Mouse (Mus musculus) A20 (cell line): Measurements from ENCODE around the gene Clstn1.

ENCODE experiments used
- DNase-seq: peaks from one replicate; pipeline ENCODE4 v3.0.0-alpha.2; 2011; ENCODE audit warnings: low read depth, low spot score

Clstn1 gene

GRCm38 (mm10) chr4:149634966-149635365, 48.7 kb downstream of the Clstn1 start:
- no peak for DNase-seq

GRCm38 (mm10) chr4:149635915-149636415, 49.7 kb downstream of the Clstn1 start:
- no peak for DNase-seq

- no peak for DNase-seq
Measured at GRCm38 (mm10) chr4:149637942-149638341, 51.7 kb downstream of the Clstn1 start.

DNA sequence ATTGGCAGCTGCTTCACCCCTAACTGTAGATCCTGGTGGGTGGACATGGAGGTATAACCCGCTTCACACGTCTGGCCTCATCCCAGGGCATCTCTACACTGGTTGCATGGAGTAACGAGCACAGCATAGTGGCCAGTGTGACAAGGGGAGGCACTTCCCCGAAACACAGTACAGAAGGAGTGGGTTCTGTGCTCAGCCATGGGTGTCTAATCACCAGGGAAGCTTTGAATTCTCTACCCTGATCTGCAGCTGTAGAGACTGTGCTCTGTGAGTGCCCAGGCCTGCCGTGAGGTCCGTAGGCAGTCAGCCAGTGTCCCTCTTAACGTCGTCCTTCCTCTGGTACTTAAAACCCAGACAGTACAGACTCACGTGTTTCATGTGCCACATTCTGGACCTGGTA, 54.6 kb downstream of the Clstn1 start:
- DNase-seq = no peak

DNA sequence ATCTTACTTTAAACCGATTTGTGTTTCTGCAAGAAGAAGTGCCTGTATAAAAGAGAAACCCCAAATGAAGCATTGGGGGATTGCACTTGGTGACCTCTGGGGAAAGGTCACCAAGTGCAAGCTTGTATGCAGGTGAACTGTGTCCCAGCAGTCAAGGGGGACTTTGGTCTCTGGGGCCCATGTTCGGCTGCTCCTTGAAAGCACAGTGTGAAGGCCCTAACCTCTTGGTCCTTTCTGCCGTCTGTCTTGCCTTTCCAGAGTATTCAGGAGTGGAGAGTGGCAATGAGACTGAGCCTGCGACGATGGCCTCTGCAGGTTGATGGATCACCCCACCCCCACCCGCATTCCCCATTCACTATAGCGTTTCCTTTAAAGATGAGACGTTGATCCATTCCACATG, 55.1 kb downstream of the Clstn1 start:
- no peak for DNase-seq

DNA sequence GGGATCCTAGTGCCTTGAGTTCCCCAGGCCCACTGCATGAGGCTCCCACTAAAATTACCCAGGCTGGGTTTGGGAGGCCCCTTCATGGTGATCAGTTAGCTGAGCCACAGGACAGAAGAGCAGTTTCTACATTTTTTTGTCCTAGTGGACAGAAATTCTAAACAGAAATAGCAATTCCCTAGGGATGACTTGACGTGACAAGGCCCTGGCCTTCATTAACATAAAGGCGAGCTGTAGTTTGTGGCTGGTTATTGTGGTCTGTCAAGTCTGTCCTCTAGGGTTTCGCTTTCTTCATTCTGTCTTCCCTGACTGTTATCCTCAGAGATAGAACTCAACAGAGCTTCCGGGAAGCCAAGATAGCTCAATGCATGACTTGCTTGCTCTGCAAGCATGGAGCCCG, 55.7 kb downstream of the Clstn1 start:
- no peak for DNase-seq

DNA sequence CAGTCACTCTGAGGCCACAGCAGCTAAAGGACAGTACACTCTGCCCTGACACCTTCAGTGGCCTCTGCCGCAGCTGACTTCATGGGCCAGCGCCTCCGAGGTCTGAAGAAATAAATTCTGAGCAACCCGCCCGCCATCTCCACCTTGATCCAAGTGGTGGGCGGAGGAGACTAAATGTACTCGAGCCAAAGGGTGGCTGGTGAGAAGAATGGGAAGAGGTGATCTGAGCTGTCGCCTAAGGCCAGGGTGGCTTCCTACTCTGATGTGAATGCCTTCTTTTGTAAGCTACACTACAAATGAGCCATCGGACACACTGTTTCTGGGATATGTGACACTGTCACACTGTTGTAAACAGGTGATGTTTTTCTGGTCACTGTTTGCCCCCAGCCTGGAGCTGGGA, 59.5 kb downstream of the Clstn1 start:
- DNase-seq = no peak

GRCm38 (mm10) chr4:149648031-149648805, 62.0 kb downstream of the Clstn1 start:
- no peak for DNase-seq

DNA sequence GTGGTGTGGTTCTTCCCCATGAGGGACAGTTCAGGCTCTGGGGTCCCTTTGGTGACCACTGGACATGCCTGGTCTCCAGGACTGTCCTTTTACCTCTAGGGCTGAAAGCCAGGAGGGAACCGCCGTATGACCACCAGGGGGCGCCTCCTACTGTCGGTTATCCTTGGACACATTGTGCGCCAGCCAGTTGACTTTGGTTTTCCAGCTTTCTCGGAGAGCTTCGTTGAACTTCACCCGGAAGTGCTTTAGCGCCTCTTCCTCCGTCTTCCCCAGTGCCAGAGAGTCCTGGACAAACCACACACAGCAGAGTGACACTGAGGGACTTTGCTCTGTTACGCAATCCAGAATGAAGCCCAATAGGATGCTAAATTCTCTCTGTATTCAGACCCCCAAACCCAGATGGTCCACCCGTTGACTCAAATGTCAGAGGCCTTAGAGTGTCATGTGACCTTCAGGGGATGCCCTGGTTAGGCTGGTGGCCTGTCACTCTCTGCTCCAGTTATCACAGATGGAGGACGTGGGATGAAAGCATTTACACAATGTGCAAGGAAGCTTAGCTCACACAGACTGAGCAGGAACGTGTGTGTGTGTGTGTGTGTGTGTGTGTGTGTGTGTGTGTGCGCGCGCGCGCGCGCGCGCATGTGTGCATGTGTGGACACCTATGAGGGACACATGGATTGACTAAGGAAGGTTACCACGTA, 64.4 kb downstream of the Clstn1 start:
- DNase-seq = peak; percentile 62

DNA sequence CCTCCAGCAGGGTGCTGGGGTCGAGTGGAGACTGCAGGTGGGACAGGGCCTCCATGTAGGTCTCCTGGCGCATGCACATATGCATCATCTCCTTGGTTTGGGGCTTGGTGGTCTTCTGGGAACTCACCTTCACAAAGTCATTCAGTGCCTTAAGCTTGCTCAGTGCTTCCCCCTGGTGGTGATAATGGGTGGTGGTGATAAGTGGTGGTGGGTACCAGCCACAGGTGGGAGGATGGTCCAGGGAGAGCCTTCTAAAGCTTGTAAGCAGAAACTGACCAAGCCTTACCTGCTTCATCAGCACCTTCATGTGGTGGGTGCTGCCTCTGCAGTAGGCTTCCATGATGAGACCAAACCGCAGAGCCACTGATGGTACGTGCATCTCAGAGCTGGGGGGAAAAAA, 68.0 kb downstream of the Clstn1 start:
- peak; percentile 48 for DNase-seq

- no peak for DNase-seq
Measured at GRCm38 (mm10) chr4:149657858-149658416, 71.7 kb downstream of the Clstn1 start.

- DNase-seq = no peak
Measured at GRCm38 (mm10) chr4:149659495-149660116, 73.3 kb downstream of the Clstn1 start.

DNA sequence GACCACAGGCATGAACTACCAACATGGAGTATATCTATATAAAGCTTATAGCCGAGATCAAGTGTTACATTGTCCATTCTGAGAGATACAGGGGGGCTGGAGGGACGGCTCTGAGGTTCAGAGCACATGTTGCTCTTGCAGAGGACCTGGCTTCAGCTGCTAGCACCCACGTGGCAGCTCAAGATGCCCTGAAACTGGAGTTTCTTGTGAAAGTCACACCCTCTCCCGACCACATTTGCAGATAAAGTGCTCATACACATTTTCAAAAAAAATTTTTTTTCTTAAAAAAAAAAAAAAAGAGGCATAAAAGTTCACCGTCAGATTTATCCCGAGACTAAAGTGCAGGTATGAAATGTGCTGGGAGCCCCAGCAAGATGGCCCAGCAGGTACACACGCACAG, 74.3 kb downstream of the Clstn1 start:
- DNase-seq = no peak

DNA sequence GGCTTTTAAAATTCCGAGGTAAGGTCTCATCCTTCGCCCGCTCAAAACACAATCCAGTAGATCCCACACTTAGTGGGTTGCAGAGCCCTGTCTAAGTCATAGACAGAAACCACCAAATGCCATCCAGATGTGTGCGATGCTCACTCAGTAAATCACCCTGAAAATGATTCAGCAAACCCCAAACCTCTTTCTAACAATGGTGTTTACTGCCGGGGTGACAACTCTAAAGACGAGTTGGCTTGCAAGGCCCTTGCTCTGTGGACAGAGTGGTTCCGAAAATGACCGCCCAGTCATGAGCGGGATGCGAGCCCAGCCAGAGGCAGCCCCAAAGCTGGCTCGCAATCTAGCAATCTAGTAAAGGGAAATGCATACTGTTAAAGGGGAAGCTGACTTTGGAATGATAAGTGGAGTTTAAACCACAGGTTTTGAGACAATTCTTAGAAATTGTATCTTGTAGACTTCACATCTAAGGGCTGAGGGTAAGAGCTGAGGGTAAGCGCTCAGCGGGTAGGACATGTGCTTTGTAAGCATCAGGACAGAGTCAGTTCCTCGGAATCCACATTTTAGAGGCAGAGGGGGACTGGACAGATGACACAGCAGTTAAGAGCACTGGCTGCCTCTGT, 75.8 kb downstream of the Clstn1 start:
- no peak for DNase-seq

DNA sequence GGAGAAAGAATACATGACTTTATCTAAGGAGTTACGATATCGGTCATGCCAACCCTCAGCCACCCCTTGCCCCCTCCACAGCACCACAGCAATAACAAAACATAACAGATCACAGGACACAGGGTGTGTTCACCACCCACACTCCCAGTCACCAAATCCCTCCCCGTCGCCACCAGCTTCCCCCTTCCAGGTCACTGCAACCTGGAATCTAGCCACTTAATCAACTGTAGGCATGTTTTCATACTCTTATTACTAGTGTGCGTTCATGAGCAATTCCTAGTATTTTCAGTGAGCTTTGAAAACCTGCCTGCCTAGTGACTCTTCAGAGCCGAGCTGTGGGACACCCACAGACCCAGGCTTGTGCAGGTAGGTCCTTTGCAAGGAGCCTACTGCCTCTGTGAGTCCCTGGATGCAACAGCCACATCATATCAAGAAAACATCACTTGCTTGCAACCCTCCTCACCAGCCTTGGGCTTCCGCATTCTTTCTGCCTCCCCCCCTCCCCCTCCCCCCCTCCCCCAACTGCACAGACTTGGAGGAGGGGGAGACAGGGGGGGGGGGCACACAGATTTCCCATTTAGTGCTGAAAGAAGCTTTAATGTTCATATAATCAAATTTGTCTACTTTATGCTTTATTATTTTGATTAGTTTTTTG, 77.7 kb downstream of the Clstn1 start:
- no peak for DNase-seq

- peak; percentile 93 for DNase-seq
Measured at GRCm38 (mm10) chr4:149665016-149665691, 78.9 kb downstream of the Clstn1 start.

DNA sequence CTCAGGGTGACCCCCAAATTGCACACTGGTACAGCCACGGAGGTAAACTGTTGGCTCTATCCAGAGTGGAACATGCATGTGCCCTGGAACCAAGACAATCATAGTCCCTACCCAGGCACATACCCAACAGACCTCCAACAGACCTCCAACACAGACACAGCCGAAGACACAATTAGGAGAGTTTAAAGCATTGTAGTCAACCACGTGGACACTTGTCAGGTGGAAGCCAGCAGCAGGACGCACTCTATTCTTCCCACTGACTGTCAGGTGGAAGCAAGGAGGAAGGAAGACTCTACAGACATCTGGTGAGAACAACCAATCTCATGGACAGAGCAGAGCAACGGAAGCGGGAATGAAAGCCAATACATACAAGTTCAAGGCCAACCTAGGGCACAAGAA, 79.4 kb downstream of the Clstn1 start:
- no peak for DNase-seq

DNA sequence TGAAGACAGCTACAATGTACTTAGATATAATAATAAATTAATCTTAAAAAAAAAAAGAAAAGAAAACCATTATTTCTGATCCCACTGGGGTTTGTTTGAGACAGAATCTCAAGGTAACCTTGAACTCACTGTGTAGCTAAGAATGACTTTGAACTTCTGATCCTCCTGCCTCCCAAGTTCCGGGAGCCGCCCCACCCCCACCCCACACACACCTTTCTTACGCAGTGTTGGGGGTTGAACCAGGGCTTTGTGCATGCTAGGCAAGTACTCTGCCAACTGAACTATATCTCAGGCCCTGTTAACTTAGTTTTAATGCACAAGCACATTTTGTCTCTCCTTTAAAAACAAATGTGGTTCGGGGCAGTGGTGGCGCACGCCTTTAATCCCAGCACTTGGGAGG, 84.9 kb downstream of the Clstn1 start:
- no peak for DNase-seq

- DNase-seq = peak; percentile 51
Measured at GRCm38 (mm10) chr4:149672747-149673146, 86.5 kb downstream of the Clstn1 start.

- no peak for DNase-seq
Measured at GRCm38 (mm10) chr4:149674814-149675377, 88.6 kb downstream of the Clstn1 start.
